Mouse (Mus musculus): ENCODE measurements around the gene Plxdc1.

DNA sequence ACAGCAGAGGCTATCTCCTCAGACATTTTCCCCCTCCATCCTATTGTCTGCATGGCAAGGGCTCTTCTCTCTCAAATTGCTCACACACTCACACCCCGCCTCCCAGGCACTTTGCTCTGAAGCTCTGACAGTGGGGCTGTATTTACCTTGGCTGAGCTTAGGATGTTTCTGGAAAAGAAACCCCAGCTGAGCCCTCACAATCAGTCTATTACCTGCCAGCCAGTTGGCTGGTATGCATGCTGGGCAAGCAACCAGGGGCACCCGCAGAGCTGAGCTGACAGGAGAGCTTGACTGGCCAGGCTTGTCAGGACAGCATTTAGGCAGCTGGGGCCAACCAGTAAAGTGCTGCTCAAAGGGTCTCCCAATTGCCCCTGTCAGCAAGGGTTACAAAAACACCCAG, 19.1 kb downstream of the Plxdc1 start:
- no peak for TF ChIP-seq CTCF (IDR thresholded peaks at IDR 0.05; ENCODE audit: low read depth)
- TF ChIP-seq EP300 (IDR thresholded peaks at IDR 0.05; ENCODE audit: low read depth) = no peak

Data from liver, embryonic 14.5 days (tissue).